ENCODE assay signal across 8 mouse cellular contexts in genomic region chr13:22043503-22044431, GRCm38 (mm10). TPM values are rescaled to one million over a fixed set of nuclear protein-coding genes. Genes with fewer than 3 reads are reported as not detected.
DNase-seq lines count a peak whose midpoint lies in the region; ATAC-seq and TF ChIP-seq lines count a peak whose summit lies in the region.

No protein-coding gene starts in this region.

- H3K4me2 ChIP-seq in forebrain, embryonic 16.5 days (ENCODE audit: low read length): peak overlapping the region; percentile 72
- peak overlapping the region; percentile 64 for H3K4me2 ChIP-seq in liver, embryonic 11.5 days
- peak overlapping the region; percentile 62 for H3K4me2 ChIP-seq in neural tube, embryonic 14.5 days (ENCODE audit: low read depth, low read length)

- no peak for TF ChIP-seq POLR2A in lung, adult 2 months (IDR thresholded peaks at IDR 0.05; ENCODE audit: borderline replicate concordance, extremely low read depth, low read depth, low read length)
- no peak for TF ChIP-seq POLR2A in bone marrow macrophage, adult 2 months (IDR thresholded peaks at IDR 0.05; ENCODE audit: borderline replicate concordance, low read depth, low read length)

- no peaks in the 10 kb centered on the region for H3K27me3 ChIP-seq in forebrain, embryonic 16.5 days (replicated peaks; ENCODE audit: control insufficient read depth, insufficient read depth, low read length)
- H3K27me3 ChIP-seq in liver, embryonic 11.5 days (replicated peaks; ENCODE audit: control insufficient read depth, insufficient read depth, low read length): no peaks in the 10 kb centered on the region
- H3K27me3 ChIP-seq in neural tube, embryonic 14.5 days (ENCODE audit: control insufficient read depth, insufficient read depth, low read length): no peaks in the 10 kb centered on the region

- DNase-seq in lung, adult 2 months: no peak
- no peak for DNase-seq in lung, adult 18-20 months
- peak; percentile 52 for DNase-seq in liver, embryonic 11.5 days (ENCODE audit: low spot score)
- DNase-seq in right cerebral cortex, postnatal 10 days (ENCODE audit: low spot score in 2 of 2): no peak
- DNase-seq in adrenal gland, postnatal 25 days: no peak

- H3K9me3 ChIP-seq in forebrain, embryonic 16.5 days (ENCODE audit: control insufficient read depth, low read length): no peaks in the 10 kb centered on the region
- no peaks in the 10 kb centered on the region for H3K9me3 ChIP-seq in liver, embryonic 11.5 days (ENCODE audit: control insufficient read depth, low read length)
- no peaks in the 10 kb centered on the region for H3K9me3 ChIP-seq in neural tube, embryonic 14.5 days (ENCODE audit: control insufficient read depth, low read length)

- H3K4me3 ChIP-seq in lung, adult 2 months (replicated peaks; ENCODE audit: extremely low read depth, low read depth, low read length): no peak overlapping the region
- H3K4me3 ChIP-seq in bone marrow macrophage, adult 2 months (ENCODE audit: insufficient read depth, low read length): peak overlapping the region; percentile 52
- H3K4me3 ChIP-seq in forebrain, embryonic 16.5 days (replicated peaks; ENCODE audit: low read length): peak overlapping the region; percentile 46
- peak overlapping the region; percentile 40 for H3K4me3 ChIP-seq in liver, embryonic 11.5 days (ENCODE audit: low read depth, low read length)
- H3K4me3 ChIP-seq in neural tube, embryonic 14.5 days (ENCODE audit: low read depth, low read length): peak overlapping the region; percentile 32

- 0 out of 2 replicates have a peak, but pooled peaks have one; percentile 35 for TF ChIP-seq CTCF in lung, adult 2 months (IDR thresholded peaks at IDR 0.05; ENCODE audit: insufficient read depth, low read length)
- no peak for TF ChIP-seq CTCF in bone marrow macrophage, adult 2 months (IDR thresholded peaks at IDR 0.05; ENCODE audit: low read depth, low read length)

- peak overlapping the region; percentile 53 for H3K27ac ChIP-seq in bone marrow macrophage, adult 2 months (ENCODE audit: insufficient read depth, low read depth, low read length)
- H3K27ac ChIP-seq in forebrain, embryonic 16.5 days (ENCODE audit: low read length): peak overlapping the region; percentile 78
- peak overlapping the region; percentile 92 for H3K27ac ChIP-seq in liver, embryonic 11.5 days (ENCODE audit: low read depth, low read length)
- H3K27ac ChIP-seq in neural tube, embryonic 14.5 days (ENCODE audit: low read depth, low read length): peak overlapping the region; percentile 78; the same call in 1 of the 2 replicates

- peak; percentile 15 for ATAC-seq in forebrain, embryonic 16.5 days
- ATAC-seq in liver, embryonic 11.5 days (replicated peaks; ENCODE audit: low FRiP score): peak; percentile 13
- peak; percentile 30 for ATAC-seq in neural tube, embryonic 14.5 days (ENCODE audit: low read depth)

- H3K9ac ChIP-seq in forebrain, embryonic 16.5 days (replicated peaks; ENCODE audit: low read depth, low read length): peak overlapping the region; percentile 49
- H3K9ac ChIP-seq in liver, embryonic 11.5 days (ENCODE audit: low read depth, low read length): peak overlapping the region; percentile 60
- H3K9ac ChIP-seq in neural tube, embryonic 14.5 days (replicated peaks; ENCODE audit: low read depth, low read length): no peak overlapping the region; the same call in 1 of the 2 replicates

- 1% methylated on average over 14 of the region's 14 CpGs for WGBS in lung, adult 2 months
- under 1% methylated on average over 10 of the region's 14 CpGs for WGBS in forebrain, embryonic 16.5 days
- WGBS in liver, embryonic 11.5 days: 1% methylated on average over 9 of the region's 14 CpGs
- 3% methylated on average over 9 of the region's 14 CpGs for WGBS in neural tube, embryonic 14.5 days

- H3K36me3 ChIP-seq in forebrain, embryonic 16.5 days (ENCODE audit: control insufficient read depth, insufficient read depth): no peaks in the 10 kb centered on the region
- H3K36me3 ChIP-seq in liver, embryonic 11.5 days (ENCODE audit: control insufficient read depth, insufficient read depth, low read length): no peaks in the 10 kb centered on the region
- no peaks in the 10 kb centered on the region for H3K36me3 ChIP-seq in neural tube, embryonic 14.5 days (ENCODE audit: control insufficient read depth, insufficient read depth, low read length)

- H3K4me1 ChIP-seq in lung, adult 2 months (ENCODE audit: control insufficient read depth, insufficient read depth, low read length): peaks cover 7% of the 10 kb centered on the region; the same call in 1 of the 2 replicates
- peaks cover 9% of the 10 kb centered on the region for H3K4me1 ChIP-seq in bone marrow macrophage, adult 2 months (ENCODE audit: control insufficient read depth, insufficient read depth, low read length)
- H3K4me1 ChIP-seq in forebrain, embryonic 16.5 days (replicated peaks; ENCODE audit: control insufficient read depth, insufficient read depth, low read length): peaks cover 20% of the 10 kb centered on the region
- H3K4me1 ChIP-seq in liver, embryonic 11.5 days (replicated peaks; ENCODE audit: control insufficient read depth, insufficient read depth, low read length): peaks cover 8% of the 10 kb centered on the region
- peaks cover 15% of the 10 kb centered on the region for H3K4me1 ChIP-seq in neural tube, embryonic 14.5 days (ENCODE audit: control insufficient read depth, insufficient read depth, low read length)

RNA-seq across cellular contexts. Expression of gene Hist1h2bj, which starts 0.8 kb away (rescaled TPM):
- 1.8 and 3.5 TPM in 2 replicates for polyA plus RNA-seq in lung, adult 2 months (2012; rRNA removed)
- 1.4 and 4.4 TPM in 2 replicates for polyA plus RNA-seq in bone marrow macrophage, adult 2 months (2012; ENCODE audit: insufficient read depth, insufficient read length, missing spikeins)
- 2.1 and 3.1 TPM in 2 replicates for polyA plus RNA-seq in forebrain, embryonic 16.5 days (2015; fragmentation: Nextera tagmentation; extraction: Ambion mirVana)
- polyA plus RNA-seq in liver, embryonic 11.5 days (2014; fragmentation: Nextera tagmentation; extraction: Ambion mirVana): 11.2 and 13.2 TPM in 2 replicates
- 1.4 and 1.9 TPM in 2 replicates for polyA plus RNA-seq in neural tube, embryonic 14.5 days (2014; fragmentation: Nextera tagmentation; extraction: Ambion mirVana)
- 57.9 and 61.1 TPM in 2 replicates for total RNA-seq in adrenal gland, postnatal 25 days (2021)

RNA-seq across cellular contexts. Expression of gene Hist1h2ag, which starts 1.0 kb away (rescaled TPM):
- 0.54 and 1.1 TPM in 2 replicates for polyA plus RNA-seq in lung, adult 2 months (2012; rRNA removed)
- 5.0 and 7.4 TPM in 2 replicates for polyA plus RNA-seq in bone marrow macrophage, adult 2 months (2012; ENCODE audit: insufficient read depth, insufficient read length, missing spikeins)
- 8.5 and 13.4 TPM in 2 replicates for polyA plus RNA-seq in forebrain, embryonic 16.5 days (2015; fragmentation: Nextera tagmentation; extraction: Ambion mirVana)
- polyA plus RNA-seq in liver, embryonic 11.5 days (2014; fragmentation: Nextera tagmentation; extraction: Ambion mirVana): 26.4 and 36.7 TPM in 2 replicates
- polyA plus RNA-seq in neural tube, embryonic 14.5 days (2014; fragmentation: Nextera tagmentation; extraction: Ambion mirVana): 2.9 and 3.8 TPM in 2 replicates
- total RNA-seq in adrenal gland, postnatal 25 days (2021): 50.6 and 64.7 TPM in 2 replicates

RNA-seq across cellular contexts. Expression of gene Hist1h4i, which starts 2.6 kb away (rescaled TPM):
- polyA plus RNA-seq in lung, adult 2 months (2012; rRNA removed): 5.1 and 5.2 TPM in 2 replicates
- polyA plus RNA-seq in bone marrow macrophage, adult 2 months (2012; ENCODE audit: insufficient read depth, insufficient read length, missing spikeins): 7.5 and 8.2 TPM in 2 replicates
- polyA plus RNA-seq in forebrain, embryonic 16.5 days (2015; fragmentation: Nextera tagmentation; extraction: Ambion mirVana): 14.0 and 14.5 TPM in 2 replicates
- 36.9 and 39.3 TPM in 2 replicates for polyA plus RNA-seq in liver, embryonic 11.5 days (2014; fragmentation: Nextera tagmentation; extraction: Ambion mirVana)
- polyA plus RNA-seq in neural tube, embryonic 14.5 days (2014; fragmentation: Nextera tagmentation; extraction: Ambion mirVana): 5.7 and 5.8 TPM in 2 replicates
- total RNA-seq in adrenal gland, postnatal 25 days (2021): 82.8 and 97.8 TPM in 2 replicates

RNA-seq across cellular contexts. Expression of gene Hist1h2bk, which starts 8.1 kb away (rescaled TPM):
- 0.74 and 3.1 TPM in 2 replicates for polyA plus RNA-seq in lung, adult 2 months (2012; rRNA removed)
- polyA plus RNA-seq in bone marrow macrophage, adult 2 months (2012; ENCODE audit: insufficient read depth, insufficient read length, missing spikeins): 2.9 and 5.5 TPM in 2 replicates
- 3.3 TPM in 1 of 2 replicates, not detected in the other for polyA plus RNA-seq in forebrain, embryonic 16.5 days (2015; fragmentation: Nextera tagmentation; extraction: Ambion mirVana)
- 4.1 and 4.6 TPM in 2 replicates for polyA plus RNA-seq in liver, embryonic 11.5 days (2014; fragmentation: Nextera tagmentation; extraction: Ambion mirVana)
- polyA plus RNA-seq in neural tube, embryonic 14.5 days (2014; fragmentation: Nextera tagmentation; extraction: Ambion mirVana): 0.98 TPM in 1 of 2 replicates, not detected in the other
- 121 and 135 TPM in 2 replicates for total RNA-seq in adrenal gland, postnatal 25 days (2021)

RNA-seq across cellular contexts. Expression of gene Hist1h2ah, which starts 8.4 kb away (rescaled TPM):
- 0.87 and 1.8 TPM in 2 replicates for polyA plus RNA-seq in lung, adult 2 months (2012; rRNA removed)
- polyA plus RNA-seq in bone marrow macrophage, adult 2 months (2012; ENCODE audit: insufficient read depth, insufficient read length, missing spikeins): not detected in 2 replicates
- not detected in 2 replicates for polyA plus RNA-seq in forebrain, embryonic 16.5 days (2015; fragmentation: Nextera tagmentation; extraction: Ambion mirVana)
- 10.7 and 13.3 TPM in 2 replicates for polyA plus RNA-seq in liver, embryonic 11.5 days (2014; fragmentation: Nextera tagmentation; extraction: Ambion mirVana)
- polyA plus RNA-seq in neural tube, embryonic 14.5 days (2014; fragmentation: Nextera tagmentation; extraction: Ambion mirVana): not detected in 2 replicates
- 30.0 and 61.8 TPM in 2 replicates for total RNA-seq in adrenal gland, postnatal 25 days (2021)
